Mouse (Mus musculus): ENCODE results near the gene Sec16b. TPM values are rescaled to one million over a fixed set of nuclear protein-coding genes. Genes with fewer than 3 reads are reported as not detected.

The Sec16b gene
- total and polyA plus RNA-seq, 3 experiments = 13.9 to 19.6 (median 14.6) TPM

DNA sequence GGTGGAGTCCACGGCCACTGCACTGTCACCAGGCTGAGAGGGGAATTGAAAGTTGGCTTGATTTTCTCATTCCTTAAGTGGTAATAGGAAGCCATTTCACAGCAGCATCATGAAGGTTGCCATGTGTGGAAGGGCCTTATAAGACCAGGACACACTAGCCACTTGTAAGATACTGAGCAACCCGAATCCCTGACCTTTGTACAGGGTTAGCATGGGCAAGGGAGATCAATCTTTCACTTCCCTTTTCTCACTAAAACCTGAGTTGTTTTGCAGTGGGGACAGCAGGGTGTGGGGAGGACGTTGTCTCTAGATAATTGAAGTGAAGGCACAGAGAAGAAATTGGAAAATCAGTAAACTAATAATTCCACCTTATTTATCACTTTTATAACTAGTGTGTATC is 43.2 kb downstream of the Sec16b start:
- H3K4me1 ChIP-seq (ENCODE audit: control insufficient read depth in 1 of 2, insufficient read depth in 2 of 2) = peaks cover 12 to 32% of the 10 kb centered on the region in 2 experiments
- dilution Hi-C loops (cut with MboI; ENCODE audit: extremely low pct_ligation_motif_present, extremely low pct_unique_long_range_greater_than_20kb, low sequenced_read_pairs) = no loop called here
- H3K4me3 ChIP-seq (replicated peaks in 1 of 3; ENCODE audit: low read depth in 2 of 3, low read length in 2 of 3, poor library complexity in 1 of 3) = no peak overlapping the region
- H3K9me3 ChIP-seq (replicated peaks; ENCODE audit: low read length) = peaks cover 3% of the 10 kb centered on the region
- peaks cover 18 to 75% of the 10 kb centered on the region in 2 experiments for H3K36me3 ChIP-seq (replicated peaks in 1 of 2; ENCODE audit: control insufficient read depth in 1 of 2, insufficient read depth in 1 of 2, low read length in 1 of 2)
- TF ChIP-seq MYC (IDR thresholded peaks at IDR 0.05; ENCODE audit: low read depth, low read length) (no peak), USF1 (IDR thresholded peaks at IDR 0.05; ENCODE audit: low read depth, low read length) (no peak), E2F4 (IDR thresholded peaks at IDR 0.05; ENCODE audit: insufficient replicate concordance, low read depth, low read length) (no peak), ZNF384 (IDR thresholded peaks at IDR 0.05; ENCODE audit: low read depth, low read length) (no peak), HCFC1 (IDR thresholded peaks at IDR 0.05; ENCODE audit: low read depth, low read length) (no peak), POLR2A (IDR thresholded peaks at IDR 0.05; ENCODE audit: low read depth, low read length) (no peak), CTCF (conservative IDR thresholded peaks at IDR 0.05 in 1 of 2, IDR thresholded peaks at IDR 0.05 in 1 of 2; ENCODE audit: low read depth in 2 of 2, low read length in 2 of 2) (no peak), CHD1 (IDR thresholded peaks at IDR 0.05; ENCODE audit: low read depth, low read length) (no peak), ELF1 (IDR thresholded peaks at IDR 0.05; ENCODE audit: low read depth, low read length) (no peak), TBP (conservative IDR thresholded peaks at IDR 0.05; ENCODE audit: low read depth, low read length) (no peak), MAFK (IDR thresholded peaks at IDR 0.05; ENCODE audit: insufficient replicate concordance, low read length) (no peak), SIN3A (IDR thresholded peaks at IDR 0.05; ENCODE audit: low read length) (no peak), MXI1 (IDR thresholded peaks at IDR 0.05; ENCODE audit: low read depth, low read length) (no peak), BHLHE40 (IDR thresholded peaks at IDR 0.05; ENCODE audit: low read depth, low read length) (no peak; the same call in 1 of the 2 replicates), USF2 (conservative IDR thresholded peaks at IDR 0.05; ENCODE audit: low read depth, low read length) (no peak), POLR2AphosphoS2 (IDR thresholded peaks at IDR 0.05; ENCODE audit: low read depth, low read length) (no peak), JUN (IDR thresholded peaks at IDR 0.05; ENCODE audit: insufficient read depth, low read depth, low read length) (no peak), SMC3 (IDR thresholded peaks at IDR 0.05; ENCODE audit: low read depth, low read length) (no peak), ZC3H11A (IDR thresholded peaks at IDR 0.05; ENCODE audit: low read depth, low read length) (no peak), NRF1 (IDR thresholded peaks at IDR 0.05; ENCODE audit: low read depth, low read length) (no peak), ZKSCAN1 (IDR thresholded peaks at IDR 0.05; ENCODE audit: borderline replicate concordance, low read depth, low read length) (no peak), ETS1 (conservative IDR thresholded peaks at IDR 0.05; ENCODE audit: low read depth, low read length) (0 out of 2 replicates have a peak, but pooled peaks have one; percentile 18), MAZ (IDR thresholded peaks at IDR 0.05; ENCODE audit: low read depth, low read length) (no peak; the same call in 1 of the 2 replicates), JUND (conservative IDR thresholded peaks at IDR 0.05; ENCODE audit: low read depth, low read length) (no peak), PAX5 (IDR thresholded peaks at IDR 0.05; ENCODE audit: low read length) (no peak), CHD2 (IDR thresholded peaks at IDR 0.05; ENCODE audit: low read length) (no peak), MAX (IDR thresholded peaks at IDR 0.05; ENCODE audit: low read length) (no peak), ZMIZ1 (IDR thresholded peaks at IDR 0.05; ENCODE audit: low read depth, low read length) (no peak), IRF4 (IDR thresholded peaks at IDR 0.05; ENCODE audit: low read depth, low read length) (peak; percentile 95), RCOR1 (conservative IDR thresholded peaks at IDR 0.05; ENCODE audit: low read depth, low read length) (no peak), TCF12 (IDR thresholded peaks at IDR 0.05; ENCODE audit: low read depth, low read length) (peak; percentile 28; the same call in 1 of the 2 replicates), GABPA (IDR thresholded peaks at IDR 0.05; ENCODE audit: insufficient replicate concordance, low read depth, low read length) (no peak), EP300 (IDR thresholded peaks at IDR 0.05; ENCODE audit: low read length) (peak; percentile 79), NELFE (IDR thresholded peaks at IDR 0.05; ENCODE audit: low read depth, low read length) (no peak), UBTF (IDR thresholded peaks at IDR 0.05; ENCODE audit: low read depth, low read length) (no peak), RAD21 (IDR thresholded peaks at IDR 0.05; ENCODE audit: low read depth, low read length) (no peak), KAT2A (IDR thresholded peaks at IDR 0.05; ENCODE audit: insufficient replicate concordance, low read length) (no peak), MEF2A (IDR thresholded peaks at IDR 0.05; ENCODE audit: borderline replicate concordance, low read depth, low read length) (peak; percentile 21; the same call in 1 of the 2 replicates)
- H3K27me3 ChIP-seq (replicated peaks) = no peaks in the 10 kb centered on the region
- no peaks in the 10 kb centered on the region for H3K79me2 ChIP-seq (replicated peaks; ENCODE audit: control insufficient read depth, extremely low read depth, insufficient read depth, poor library complexity, severe bottlenecking)
- DNase-seq (ENCODE audit: extremely low read depth) = peak; percentile 65
- in situ Hi-C loops (cut with MboI; ENCODE audit: low pct_ligation_motif_present, low pct_unique_long_range_greater_than_20kb, low sequenced_read_pairs) = loop anchor here (25.0 kb wide), 1 partner anchor 1113 kb away; no protein-coding TSS in a partner anchor
- peak overlapping the region; percentile 18; the same call in 1 of the 2 replicates for H3K27ac ChIP-seq (ENCODE audit: insufficient read depth, low read depth)
- H3K4me2 ChIP-seq (ENCODE audit: insufficient read depth, low read depth, poor library complexity, severe bottlenecking) = peak overlapping the region; percentile 29
- no peak overlapping the region for H3K9ac ChIP-seq (ENCODE audit: insufficient read depth, low read depth)
